Mouse (Mus musculus): ENCODE results near the gene Coq7.

GRCm38 (mm10) chr7:118461400-118462136, 71.6 kb downstream of the Coq7 start:
- no peak for TF ChIP-seq CTCF (IDR thresholded peaks at IDR 0.05; ENCODE audit: control insufficient read depth, insufficient read depth, low read length)
- no peak for TF ChIP-seq POLR2A (IDR thresholded peaks at IDR 0.05; ENCODE audit: borderline replicate concordance, control insufficient read depth, low read depth, low read length)

All from bone marrow, adult 2 months (tissue).